Mouse (Mus musculus) CH12.LX (cell line): ENCODE measurements around the gene Picalm.
A peak's percentile ranks its signal among the peaks of the same experiment; 100 is the strongest.

Experiments used
- CHD2 ChIP-seq: IDR thresholded peaks from 2 replicates; pipeline ENCODE4 v1.6.1; 2011; ENCODE audit warnings: low read length, improper control_type of control experiment
- CTCF ChIP-seq, 2 experiments: IDR thresholded peaks in 1 of 2; conservative IDR thresholded peaks in 1 of 2; 2 replicates each; pipeline ENCODE4 v1.5.1; 2011 to 2012; ENCODE audit warnings: low read depth in 2 of 2, low read length in 2 of 2, improper control_type of control experiment in 1 of 2, inconsistent platforms in 1 of 2, mild to moderate bottlenecking in 1 of 2, moderate library complexity in 1 of 2
- E2F4 ChIP-seq: IDR thresholded peaks from 2 replicates; pipeline ENCODE4 v1.6.1; 2011; ENCODE audit warnings: low read depth, low read length, improper control_type of control experiment; ENCODE audit not compliant: insufficient replicate concordance
- EP300 ChIP-seq: IDR thresholded peaks from 2 replicates; pipeline ENCODE4 v1.6.1; 2011; ENCODE audit warnings: low read length, improper control_type of control experiment
- IRF4 ChIP-seq: IDR thresholded peaks from 2 replicates; pipeline ENCODE4 v1.6.1; 2014; ENCODE audit warnings: low read depth, mild to moderate bottlenecking, inconsistent platforms, low read length, improper control_type of control experiment
- KAT2A ChIP-seq: IDR thresholded peaks from 2 replicates; pipeline ENCODE4 v1.6.1; 2012; ENCODE audit warnings: low read length, improper control_type of control experiment, inconsistent platforms; ENCODE audit not compliant: insufficient replicate concordance
- POLR2A ChIP-seq: IDR thresholded peaks from 2 replicates; pipeline ENCODE4 v1.6.1; 2011; ENCODE audit warnings: low read depth, mild to moderate bottlenecking, improper control_type of control experiment, low read length
- RCOR1 ChIP-seq: conservative IDR thresholded peaks from 2 replicates; pipeline ENCODE4 v1.6.1; 2012; ENCODE audit warnings: low read depth, mild to moderate bottlenecking, inconsistent platforms, low read length, improper control_type of control experiment
- TCF12 ChIP-seq: IDR thresholded peaks from 2 replicates; pipeline ENCODE4 v1.6.1; 2014; ENCODE audit warnings: low read depth, mild to moderate bottlenecking, inconsistent platforms, low read length, improper control_type of control experiment
- UBTF ChIP-seq: IDR thresholded peaks from 2 replicates; pipeline ENCODE4 v1.6.1; 2012; ENCODE audit warnings: low read depth, mild to moderate bottlenecking, inconsistent platforms, low read length, improper control_type of control experiment, moderate library complexity
- ZKSCAN1 ChIP-seq: IDR thresholded peaks from 2 replicates; pipeline ENCODE4 v1.6.1; 2012; ENCODE audit warnings: low read depth, inconsistent platforms, low read length, improper control_type of control experiment, borderline replicate concordance

DNA sequence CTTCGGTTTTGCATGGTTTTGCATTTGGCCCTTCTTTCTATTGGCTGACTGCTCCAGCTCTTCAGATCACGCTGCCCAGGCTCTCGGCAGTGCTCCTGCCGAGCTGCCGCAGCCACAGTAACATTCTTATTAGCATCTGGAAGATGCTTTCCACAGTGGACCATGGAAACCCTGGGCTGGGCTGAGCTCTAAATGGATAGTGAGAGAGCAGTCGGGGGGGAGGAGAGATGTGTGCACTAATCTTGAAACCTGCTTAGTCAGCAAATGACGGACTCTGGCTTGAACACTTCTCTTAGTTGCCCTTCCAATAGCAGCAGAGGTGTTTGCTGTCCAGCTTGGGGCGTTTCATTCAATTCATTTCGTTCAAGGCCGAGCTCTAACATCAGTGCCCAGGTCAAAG lies 30.8 kb upstream of the Picalm start:
- TF ChIP-seq RCOR1 (no peak), KAT2A (no peak), EP300 (no peak), UBTF (no peak), POLR2A (no peak), CTCF (conservative IDR thresholded peaks at IDR 0.05 in 1 of 2, IDR thresholded peaks at IDR 0.05 in 1 of 2; ENCODE audit: low read depth in 2 of 2, low read length in 2 of 2) (no peak), TCF12 (no peak), CHD2 (no peak), IRF4 (peak; percentile 58; the same call in 1 of the 2 replicates), ZKSCAN1 (no peak), E2F4 (no peak)
